Mouse (Mus musculus) neural tube, embryonic 13.5 days (tissue): ENCODE measurements around the gene Slc16a11. TPM values are rescaled to one million over a fixed set of nuclear protein-coding genes. Genes with fewer than 3 reads are reported as not detected.

Experiments used
- ATAC-seq: fragments of 200-750 bp; cut with Nextera tagmentation; 2 replicates; pipeline ENCODE4 v1.8.0; 2017; ENCODE audit warnings: low read depth, mild to moderate bottlenecking, moderate TSS enrichment, moderate library complexity
- H3K27ac ChIP-seq: fragments of 300-500 bp; sonication (generic); replicated peaks from 2 replicates; pipeline ENCODE4 v1.5.1; 2015; ENCODE audit warnings: moderate library complexity, mild to moderate bottlenecking, inconsistent platforms
- H3K27me3 ChIP-seq: fragments of 300-500 bp; sonication (generic); 2 replicates; pipeline ENCODE4 v1.6.1; 2015; ENCODE audit warnings: mild to moderate bottlenecking, inconsistent platforms
- H3K36me3 ChIP-seq: fragments of 300-500 bp; sonication (generic); 2 replicates; pipeline ENCODE4 v1.6.1; 2015; ENCODE audit warnings: mild to moderate bottlenecking, inconsistent platforms
- H3K4me1 ChIP-seq: fragments of 300-500 bp; sonication (generic); replicated peaks from 2 replicates; pipeline ENCODE4 v1.6.1; 2015; ENCODE audit warnings: inconsistent platforms
- H3K4me2 ChIP-seq: fragments of 300-500 bp; sonication (generic); 2 replicates; pipeline ENCODE4 v1.6.1; 2015; ENCODE audit warnings: inconsistent platforms, mild to moderate bottlenecking, moderate library complexity
- H3K4me3 ChIP-seq: fragments of 300-500 bp; sonication (generic); 2 replicates; pipeline ENCODE4 v1.5.1; 2015; ENCODE audit warnings: mild to moderate bottlenecking, inconsistent platforms
- H3K9ac ChIP-seq: fragments of 300-500 bp; sonication (generic); 2 replicates; pipeline ENCODE4 v1.6.1; 2015; ENCODE audit warnings: moderate library complexity, mild to moderate bottlenecking, inconsistent platforms
- H3K9me3 ChIP-seq: fragments of 300-500 bp; sonication (generic); 2 replicates; pipeline ENCODE4 v1.6.1; 2016; ENCODE audit warnings: inconsistent platforms
- WGBS: fragments of 180-500 bp; shearing (Covaris S2); methylation state at CpG from one replicate; pipeline ENCODE4 v1.1.7; 2015; 5-methylcytosine and 5-hydroxymethylcytosine counted together
- polyA plus RNA-seq: library from polyadenylated mRNA; unstranded; fragments of >200 nt; fragmentation: Nextera tagmentation; extraction: Ambion mirVana; gene quantifications from 2 replicates; pipeline ENCODE4 v1.2.1, GENCODE M21; 2015

Gene Slc16a11
- polyA plus RNA-seq, 1 experiment from 2014 or later: 3.4 TPM

DNA sequence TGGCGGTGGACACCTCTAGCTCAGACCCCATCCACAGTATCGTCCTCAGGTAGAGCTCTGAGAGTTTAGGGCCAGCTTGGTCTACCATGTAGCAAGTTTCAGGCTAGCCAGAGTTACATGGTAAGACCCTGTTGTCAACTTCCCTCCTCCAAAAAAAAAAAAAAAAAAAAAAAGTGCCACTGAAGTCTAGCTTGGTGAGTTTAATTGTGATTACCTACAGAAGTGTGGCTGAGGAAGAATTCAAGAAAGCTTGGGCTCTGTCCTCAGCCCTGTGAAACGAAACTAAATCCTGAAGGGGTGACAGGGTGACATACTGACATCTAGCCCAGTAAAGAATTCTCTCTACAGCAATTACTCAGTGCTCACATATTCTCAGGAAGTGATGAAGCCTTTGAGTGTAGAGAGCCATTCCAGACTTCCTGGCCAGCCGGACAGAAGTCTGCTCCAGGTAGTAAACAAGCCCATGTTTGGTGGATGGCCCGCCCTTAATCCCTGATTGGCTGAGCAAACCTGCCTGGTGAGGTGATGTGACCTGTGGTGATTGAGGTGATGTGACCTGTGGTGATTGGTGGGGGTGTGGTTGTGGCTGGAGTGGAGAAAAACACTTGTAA, 3.7 kb upstream of the Slc16a11 start:
- Histone ChIP-seq H3K4me3 (no peak overlapping the region), H3K27me3 (peaks cover 29% of the 10 kb centered on the region), H3K9ac (no peak overlapping the region), H3K4me1 (peaks cover 4% of the 10 kb centered on the region), H3K9me3 (no peaks in the 10 kb centered on the region), H3K27ac (no peak overlapping the region), H3K4me2 (no peak overlapping the region), H3K36me3 (no peaks in the 10 kb centered on the region)
- no peak for ATAC-seq
- 79% methylated on average over 5 of the region's 5 CpGs for WGBS

DNA sequence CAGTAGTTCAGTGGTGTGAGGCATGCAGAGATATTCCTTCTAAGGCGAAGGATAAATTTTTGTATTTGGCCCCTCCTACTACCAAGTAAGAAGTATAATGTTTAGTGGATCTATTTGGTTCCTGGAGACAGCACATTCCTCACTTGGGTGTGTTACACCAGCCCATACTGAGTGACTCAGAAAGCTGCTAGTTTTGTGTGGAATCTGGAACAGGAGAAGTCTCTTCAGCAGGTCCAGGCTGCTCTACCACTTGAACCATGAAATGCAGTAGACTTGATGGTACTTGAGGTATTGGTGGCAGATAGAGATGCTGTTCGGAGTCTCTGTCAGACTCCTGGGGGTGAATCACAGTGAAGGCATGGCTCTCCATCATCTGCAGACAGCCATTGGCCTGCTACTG, 1.9 kb upstream of the Slc16a11 start:
- H3K36me3 ChIP-seq: no peaks in the 10 kb centered on the region
- no peak for ATAC-seq
- 83% methylated on average over 2 of the region's 2 CpGs for WGBS

DNA sequence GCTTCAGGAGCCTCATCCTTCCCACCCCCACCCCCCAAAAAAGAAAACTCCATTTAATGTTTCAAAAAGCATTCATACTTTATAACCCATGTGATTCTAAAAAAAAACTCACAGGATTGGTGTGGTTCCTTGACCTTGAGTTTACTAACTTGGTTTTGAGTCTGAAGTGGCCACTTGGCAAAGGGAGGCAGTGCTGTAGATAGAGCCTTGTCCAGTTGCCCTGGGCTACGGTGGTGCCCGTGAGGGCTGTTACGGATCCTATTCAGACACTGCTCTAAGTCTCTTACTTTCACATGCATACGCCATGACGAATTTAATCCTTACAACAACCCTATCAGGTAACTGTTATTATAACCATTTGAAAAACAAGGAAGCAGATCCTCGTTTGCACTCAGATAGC, 580 bp upstream of the Slc16a11 start:
- Histone ChIP-seq H3K9ac (no peak overlapping the region), H3K4me3 (no peak overlapping the region), H3K27ac (no peak overlapping the region), H3K27me3 (peaks cover 60% of the 10 kb centered on the region), H3K4me1 (peaks cover 21% of the 10 kb centered on the region), H3K9me3 (no peaks in the 10 kb centered on the region), H3K36me3 (peaks cover 6% of the 10 kb centered on the region), H3K4me2 (no peak overlapping the region)
- no peak for ATAC-seq
- WGBS: 81% methylated on average over 6 of the region's 6 CpGs

More for the DNA sequence above, 1.9 kb upstream of the Slc16a11 start:
- Histone ChIP-seq H3K4me2 (no peak overlapping the region), H3K4me1 (peaks cover 21% of the 10 kb centered on the region), H3K9ac (no peak overlapping the region), H3K9me3 (no peaks in the 10 kb centered on the region), H3K4me3 (no peak overlapping the region), H3K27me3 (peaks cover 47% of the 10 kb centered on the region), H3K27ac (no peak overlapping the region)

DNA sequence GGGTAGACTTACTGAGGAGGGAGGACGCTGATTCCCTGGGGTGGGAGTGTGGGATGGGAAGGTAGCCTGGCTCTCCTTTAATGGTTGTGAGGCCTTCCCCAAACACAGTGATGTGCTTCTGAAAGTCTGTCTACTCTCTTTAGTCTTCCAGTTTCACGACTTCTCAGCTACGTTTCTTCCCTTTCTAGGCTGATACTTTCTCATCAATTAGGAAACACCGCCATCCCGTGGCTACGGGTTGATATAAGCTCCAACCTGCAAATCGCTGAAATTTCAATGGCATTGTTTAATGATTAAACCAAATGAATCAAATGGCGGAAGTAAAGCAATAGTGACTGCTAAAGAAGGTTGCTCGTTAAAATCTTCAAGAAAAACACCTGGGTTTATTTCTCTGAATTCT, 344 bp downstream of the Slc16a11 start:
- WGBS: 13% methylated on average over 9 of the region's 9 CpGs
- Histone ChIP-seq H3K4me2 (no peak overlapping the region), H3K9me3 (no peaks in the 10 kb centered on the region), H3K4me1 (peaks cover 22% of the 10 kb centered on the region), H3K4me3 (no peak overlapping the region), H3K27ac (no peak overlapping the region), H3K27me3 (peaks cover 69% of the 10 kb centered on the region), H3K36me3 (peaks cover 16% of the 10 kb centered on the region), H3K9ac (no peak overlapping the region)
- ATAC-seq: no peak

DNA sequence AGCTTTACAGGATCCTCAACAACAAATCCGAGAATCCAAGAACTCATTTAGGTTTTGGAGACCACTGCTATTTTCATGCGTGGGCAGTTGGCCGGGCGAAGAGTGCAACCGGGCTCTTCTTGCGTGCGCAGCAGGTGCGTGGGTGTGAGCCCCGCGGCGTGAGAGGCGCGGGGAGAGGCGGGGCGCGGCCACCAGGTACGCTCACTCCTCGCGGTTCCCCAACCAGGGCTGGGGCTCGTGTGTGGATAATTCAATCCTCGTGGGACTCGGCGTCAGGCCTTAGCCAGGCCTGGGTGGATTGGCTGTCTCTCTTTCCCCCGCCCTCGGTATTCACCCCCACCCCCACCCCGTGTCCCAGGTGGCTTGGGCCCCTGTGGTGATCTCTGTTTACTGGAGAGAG, 1.2 kb downstream of the Slc16a11 start:
- peak overlapping the region; percentile 61 for H3K4me2 ChIP-seq

DNA sequence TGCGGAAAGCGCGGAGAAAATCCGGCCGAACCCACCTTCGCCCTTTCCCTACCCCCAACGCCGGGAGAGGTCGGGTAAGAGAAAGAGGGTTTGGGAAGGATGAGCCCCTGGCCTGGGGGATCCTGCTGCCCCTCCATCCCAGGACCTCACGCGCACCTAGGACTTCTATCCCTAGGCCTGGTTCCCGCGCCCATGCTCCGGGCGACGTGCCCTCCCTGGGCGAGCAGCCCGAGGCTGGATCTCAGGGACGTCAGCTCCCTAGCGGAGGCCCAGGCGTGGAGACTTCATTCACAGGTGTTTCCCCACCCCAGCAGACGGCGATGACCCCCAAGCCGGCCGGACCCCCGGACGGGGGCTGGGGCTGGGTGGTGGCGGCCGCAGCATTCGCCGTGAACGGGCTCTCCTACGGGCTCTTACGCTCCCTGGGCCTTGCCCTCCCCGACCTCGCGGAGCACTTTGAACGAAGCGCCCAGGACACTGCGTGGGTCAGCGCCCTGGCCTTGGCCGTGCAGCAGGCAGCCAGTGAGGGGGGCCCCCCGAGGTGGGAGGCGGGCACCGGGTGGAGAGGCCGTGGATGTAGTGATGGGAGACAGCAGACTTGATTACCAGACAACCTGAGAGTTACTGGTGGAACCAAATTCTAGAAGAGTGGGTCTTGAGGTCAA, 1.8 kb downstream of the Slc16a11 start:
- peak; percentile 62 for ATAC-seq
- peaks cover 74% of the 10 kb centered on the region for H3K27me3 ChIP-seq
- under 1% methylated on average over 46 of the region's 46 CpGs for WGBS

More for the DNA sequence above, 1.2 kb downstream of the Slc16a11 start:
- H3K4me1 ChIP-seq: peaks cover 31% of the 10 kb centered on the region
- 5% methylated on average over 26 of the region's 26 CpGs for WGBS
- peak; percentile 17 for ATAC-seq
- H3K9ac ChIP-seq: peak overlapping the region; percentile 55
- peaks cover 22% of the 10 kb centered on the region for H3K36me3 ChIP-seq
- no peaks in the 10 kb centered on the region for H3K9me3 ChIP-seq
- no peak overlapping the region for H3K27ac ChIP-seq
- peak overlapping the region; percentile 32 for H3K4me3 ChIP-seq
- peaks cover 74% of the 10 kb centered on the region for H3K27me3 ChIP-seq

DNA sequence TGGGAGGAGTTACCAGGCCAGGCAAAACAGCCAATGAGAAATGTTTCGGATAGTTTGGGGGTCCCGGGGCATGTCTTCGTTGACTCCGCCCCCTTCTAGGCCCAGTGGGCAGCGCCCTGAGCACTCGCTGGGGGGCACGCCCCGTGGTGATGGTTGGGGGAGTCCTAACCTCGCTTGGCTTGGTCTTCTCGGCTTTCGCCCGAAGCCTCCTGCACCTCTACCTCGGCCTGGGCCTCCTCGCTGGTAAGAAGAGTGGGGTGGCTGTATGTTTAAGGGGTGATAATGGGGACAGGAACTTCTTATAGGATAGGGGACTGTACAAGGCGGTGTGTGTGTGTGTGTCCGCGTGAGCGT, 2.3 kb downstream of the Slc16a11 start:
- peaks cover 74% of the 10 kb centered on the region for H3K27me3 ChIP-seq
- peak overlapping the region; percentile 32 for H3K4me3 ChIP-seq
- H3K9me3 ChIP-seq: no peaks in the 10 kb centered on the region
- WGBS: 5% methylated on average over 18 of the region's 18 CpGs
- H3K27ac ChIP-seq: no peak overlapping the region
- H3K4me1 ChIP-seq: peaks cover 42% of the 10 kb centered on the region
- ATAC-seq: no peak
- peaks cover 22% of the 10 kb centered on the region for H3K36me3 ChIP-seq
- peak overlapping the region; percentile 55 for H3K9ac ChIP-seq
- peak overlapping the region; percentile 61 for H3K4me2 ChIP-seq

More for the DNA sequence above, 1.8 kb downstream of the Slc16a11 start:
- Histone ChIP-seq H3K4me2 (peak overlapping the region; percentile 61), H3K9ac (peak overlapping the region; percentile 55), H3K36me3 (peaks cover 22% of the 10 kb centered on the region), H3K4me1 (peaks cover 36% of the 10 kb centered on the region), H3K4me3 (peak overlapping the region; percentile 32), H3K27ac (no peak overlapping the region), H3K9me3 (no peaks in the 10 kb centered on the region)

DNA sequence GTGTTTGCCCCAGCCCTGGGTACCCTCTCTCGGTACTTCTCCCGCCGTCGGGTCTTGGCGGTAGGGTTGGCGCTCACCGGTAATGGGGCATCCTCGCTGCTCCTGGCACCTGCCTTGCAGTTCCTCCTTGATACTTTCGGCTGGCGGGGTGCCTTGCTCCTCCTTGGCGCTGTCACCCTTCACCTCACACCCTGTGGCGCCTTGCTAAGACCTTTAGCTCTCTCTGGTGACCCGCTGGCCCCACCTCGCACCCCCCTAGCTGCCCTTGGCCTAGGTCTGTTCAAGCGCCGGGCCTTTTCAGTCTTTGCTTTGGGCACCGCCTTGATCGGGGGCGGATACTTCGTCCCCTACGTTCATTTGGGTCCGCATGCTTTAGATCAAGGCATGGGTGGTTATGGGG, 2.7 kb downstream of the Slc16a11 start:
- Histone ChIP-seq H3K4me3 (0 out of 2 replicates have a peak overlapping the region, but pooled peaks have one; percentile 32), H3K4me2 (no peak overlapping the region), H3K9ac (peak overlapping the region; percentile 9; the same call in 1 of the 2 replicates), H3K4me1 (peaks cover 46% of the 10 kb centered on the region), H3K27ac (no peak overlapping the region), H3K9me3 (no peaks in the 10 kb centered on the region), H3K36me3 (peaks cover 22% of the 10 kb centered on the region), H3K27me3 (peaks cover 74% of the 10 kb centered on the region)
- no peak for ATAC-seq
- WGBS: 13% methylated on average over 22 of the region's 22 CpGs

DNA sequence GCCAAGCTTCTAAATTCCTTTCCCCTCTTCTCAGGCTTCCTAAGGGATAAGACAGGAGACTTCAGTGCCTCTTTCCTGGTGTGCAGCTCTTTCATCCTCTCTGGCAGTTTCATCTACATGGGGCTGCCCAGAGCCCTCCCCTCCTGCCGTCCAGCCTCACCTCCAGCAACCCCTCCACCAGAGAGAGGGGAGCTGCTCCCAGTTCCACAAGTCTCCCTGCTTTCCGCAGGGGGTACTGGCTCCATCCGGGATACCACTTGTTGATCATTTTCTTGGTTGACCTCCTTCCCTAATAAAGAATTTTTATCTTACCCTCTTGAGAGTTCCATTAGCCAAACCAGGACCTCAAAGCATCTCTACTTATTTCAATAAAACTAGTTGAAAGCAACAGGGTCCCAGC, 3.6 kb downstream of the Slc16a11 start:
- H3K4me2 ChIP-seq: no peak overlapping the region
- no peak for ATAC-seq
- H3K4me3 ChIP-seq: no peak overlapping the region
- peaks cover 69% of the 10 kb centered on the region for H3K27me3 ChIP-seq
- WGBS: 54% methylated on average over 3 of the region's 3 CpGs
- no peak overlapping the region for H3K9ac ChIP-seq
- peaks cover 22% of the 10 kb centered on the region for H3K36me3 ChIP-seq
- peaks cover 46% of the 10 kb centered on the region for H3K4me1 ChIP-seq
- H3K9me3 ChIP-seq: no peaks in the 10 kb centered on the region
- H3K27ac ChIP-seq: no peak overlapping the region

DNA sequence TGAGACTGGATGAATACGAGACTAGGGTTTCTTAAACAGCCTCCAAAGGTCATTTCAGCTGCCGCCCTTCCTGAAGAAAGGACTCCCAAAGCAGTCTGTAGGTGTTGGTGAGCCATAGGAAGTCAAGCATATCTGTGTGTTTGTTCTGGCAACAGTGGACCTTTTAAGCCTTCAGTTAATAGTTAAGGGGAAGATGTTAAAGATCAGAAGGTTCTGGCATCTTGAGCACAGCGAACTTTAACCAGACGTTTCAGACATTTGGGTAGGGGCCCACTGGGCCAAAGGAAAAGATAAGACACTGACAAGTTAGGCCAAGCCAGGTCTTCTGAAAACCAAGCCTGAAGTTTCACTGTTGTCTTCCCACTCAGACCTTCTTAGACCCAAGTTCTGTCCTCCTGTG, 5.5 kb downstream of the Slc16a11 start:
- Histone ChIP-seq H3K4me3 (no peak overlapping the region), H3K27me3 (peaks cover 54% of the 10 kb centered on the region), H3K9me3 (no peaks in the 10 kb centered on the region), H3K4me1 (peaks cover 59% of the 10 kb centered on the region), H3K27ac (no peak overlapping the region), H3K4me2 (no peak overlapping the region; the same call in 1 of the 2 replicates), H3K36me3 (peaks cover 22% of the 10 kb centered on the region), H3K9ac (no peak overlapping the region)
- no peak for ATAC-seq
- WGBS: 89% methylated on average over 4 of the region's 4 CpGs

DNA sequence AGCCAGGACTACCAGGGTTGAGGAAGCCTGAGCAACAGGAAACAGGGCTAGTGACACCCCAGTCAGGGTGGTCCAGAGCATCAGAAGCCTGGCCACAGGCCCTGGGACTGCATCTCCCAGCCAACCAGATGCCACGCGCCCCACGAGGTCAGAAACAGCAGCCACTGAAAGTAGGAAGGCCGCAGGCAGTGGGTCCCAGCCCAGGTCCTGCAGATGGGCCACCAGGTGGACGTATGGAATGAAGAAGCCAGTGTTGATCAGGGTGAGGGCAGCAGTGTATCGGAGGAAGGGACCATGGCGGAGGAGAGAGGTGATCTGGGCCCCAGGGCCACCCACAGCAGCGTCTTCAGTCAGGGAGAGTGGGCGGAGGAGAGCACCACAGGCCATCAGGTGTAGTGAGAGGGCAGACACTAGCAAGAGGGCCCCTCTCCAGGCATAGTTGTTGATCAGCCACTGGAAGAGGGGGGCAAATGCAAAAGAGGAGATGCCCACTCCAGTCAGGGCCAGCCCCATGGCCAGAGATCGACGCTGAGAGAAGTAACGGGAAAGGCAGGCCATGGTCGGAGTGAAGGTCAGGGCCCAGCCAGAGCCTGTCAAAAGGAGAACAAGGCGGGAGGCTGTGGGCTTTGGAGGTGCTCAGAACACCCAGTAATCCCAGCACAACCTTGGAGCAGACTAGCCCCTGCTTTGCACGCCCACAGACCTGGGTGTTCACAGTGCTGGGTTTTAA, 6.4 kb downstream of the Slc16a11 start:
- no peak overlapping the region for H3K27ac ChIP-seq
- H3K9me3 ChIP-seq: no peaks in the 10 kb centered on the region
- no peak for ATAC-seq
- peaks cover 56% of the 10 kb centered on the region for H3K4me1 ChIP-seq
- H3K4me2 ChIP-seq: peak overlapping the region; percentile 88
- H3K36me3 ChIP-seq: peaks cover 22% of the 10 kb centered on the region
- 90% methylated on average over 15 of the region's 15 CpGs for WGBS
- peak overlapping the region; percentile 26 for H3K9ac ChIP-seq
- peak overlapping the region; percentile 53 for H3K4me3 ChIP-seq
- peaks cover 51% of the 10 kb centered on the region for H3K27me3 ChIP-seq

DNA sequence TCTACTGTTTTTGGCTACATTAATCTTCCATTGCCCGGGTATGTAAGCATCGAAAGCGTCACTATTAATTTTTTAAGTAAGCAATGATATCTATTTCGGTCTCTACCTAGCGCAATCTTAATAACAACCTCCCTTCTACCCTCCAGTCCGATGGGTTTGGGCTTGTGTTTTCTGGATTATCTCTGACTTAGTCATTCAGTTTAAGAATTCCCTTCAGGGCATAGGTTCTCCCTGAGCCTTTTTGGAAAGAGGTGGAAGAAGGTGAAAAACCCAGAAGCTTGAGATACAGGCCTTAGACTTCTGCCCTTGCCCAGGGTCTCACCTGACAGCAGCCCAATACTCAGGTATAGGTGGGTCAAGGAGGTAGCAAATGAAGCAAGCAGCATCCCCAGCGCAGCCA, 7.3 kb downstream of the Slc16a11 start:
- 56% methylated on average over 7 of the region's 7 CpGs for WGBS
- no peaks in the 10 kb centered on the region for H3K9me3 ChIP-seq
- peak overlapping the region; percentile 53 for H3K4me3 ChIP-seq
- peaks cover 22% of the 10 kb centered on the region for H3K36me3 ChIP-seq
- H3K27ac ChIP-seq: peak overlapping the region; percentile 93
- H3K9ac ChIP-seq: peak overlapping the region; percentile 83
- H3K27me3 ChIP-seq: peaks cover 51% of the 10 kb centered on the region
- peaks cover 46% of the 10 kb centered on the region for H3K4me1 ChIP-seq
- peak overlapping the region; percentile 88 for H3K4me2 ChIP-seq
- no peak for ATAC-seq
